Mouse (Mus musculus): Measurements from ENCODE around the gene Nadk.

- TF ChIP-seq CTCF (IDR thresholded peaks at IDR 0.05; ENCODE audit: control insufficient read depth, insufficient read depth, insufficient replicate concordance, low read depth, low read length) (no peak), POLR2A (IDR thresholded peaks at IDR 0.05; ENCODE audit: control insufficient read depth, low read depth, low read length) (no peak)
These were observed 12.2 kb upstream of the Nadk start for GRCm38 (mm10) chr4:155549993-155550392.
